Mouse (Mus musculus): Measurements from ENCODE around the gene Ankrd36.

DNA sequence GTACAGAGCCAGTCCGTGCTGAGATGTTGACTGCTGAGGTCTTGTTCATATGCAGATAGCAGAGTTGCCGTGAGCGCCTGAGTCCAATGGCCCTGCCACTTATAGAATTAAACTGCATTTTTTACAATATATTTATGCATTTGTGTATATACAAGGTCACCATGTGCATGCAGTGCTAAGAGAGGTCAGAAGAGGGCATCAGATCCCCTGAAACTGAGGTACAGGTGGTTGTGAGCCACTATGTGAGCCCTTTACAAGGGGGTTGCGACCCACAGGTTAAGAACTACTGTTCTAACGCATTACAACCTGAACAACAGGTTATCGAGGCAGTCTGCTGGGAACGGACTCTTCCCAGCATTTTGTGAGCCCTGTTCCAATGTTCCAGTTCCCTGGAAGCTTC is 80.8 kb downstream of the Ankrd36 start:
- TF ChIP-seq POLR2A (IDR thresholded peaks at IDR 0.05; ENCODE audit: insufficient read depth, low read depth, low read length) (no peak), CTCF (IDR thresholded peaks at IDR 0.05; ENCODE audit: insufficient read depth, low read depth, low read length) (no peak)
